Mouse (Mus musculus) ES-CJ7 (cell line): ENCODE data around the gene Fmo1.
"Not testable (repeated sequence)": the region's sequence is repeated elsewhere in the genome, so short reads cannot be mapped to it uniquely, and the experiment has no call there.

Experiments used
- DNase-seq: peaks from one replicate; pipeline ENCODE4 v3.0.0; 2011; ENCODE audit warnings: low read depth, low spot score

Gene Fmo1

GRCm38 (mm10) chr1:162796441-162796840, 70.0 kb downstream of the Fmo1 start:
- no peak for DNase-seq

GRCm38 (mm10) chr1:162792306-162793044, 73.9 kb downstream of the Fmo1 start:
- no peak for DNase-seq

GRCm38 (mm10) chr1:162785222-162785621, 81.2 kb downstream of the Fmo1 start:
- DNase-seq = no peak

- DNase-seq = no peak
Observed at GRCm38 (mm10) chr1:162783669-162784248, 82.7 kb downstream of the Fmo1 start.

GRCm38 (mm10) chr1:162781035-162781434, 85.4 kb downstream of the Fmo1 start:
- not testable (repeated sequence) for DNase-seq
